Mouse (Mus musculus): Measurements from ENCODE around the gene Ppp1r9a. TPM values are rescaled to one million over a fixed set of nuclear protein-coding genes. Genes with fewer than 3 reads are reported as not detected.
"Not testable (repeated sequence)": the region's sequence is repeated elsewhere in the genome, so short reads cannot be mapped to it uniquely, and the experiment has no call there.

The Ppp1r9a gene
- 100 to 1,000 TPM; 191 to 212 TPM for total RNA-seq (2021)

GRCm38 (mm10) chr6:4902674-4903324 is at the start of gene Ppp1r9a:
TSS of gene Ppp1r9a (plus strand) at chr6:4902917.
- intact Hi-C loops (cut with DNase I), result loop anchor here (1.0 to 5.0 kb wide), 4 partner anchors 155 to 480 kb away; partner anchors contain the start of genes Asb4, Casd1, Peg10 and Sgce
- DNase-seq (ENCODE audit: low spot score in 2 of 2), result peak; percentile 35 to 36

GRCm38 (mm10) chr6:4855236-4855635 is 47.5 kb upstream of the Ppp1r9a start:
- no peak for DNase-seq (ENCODE audit: low spot score in 2 of 2)
- intact Hi-C loops (cut with DNase I), result no loop called here

GRCm38 (mm10) chr6:4856919-4857318 is 45.8 kb upstream of the Ppp1r9a start:
- intact Hi-C loops (cut with DNase I), result no loop called here
- DNase-seq (ENCODE audit: low spot score in 2 of 2), result no peak

GRCm38 (mm10) chr6:4884316-4884715 is 18.4 kb upstream of the Ppp1r9a start:
- DNase-seq (ENCODE audit: low spot score in 2 of 2), result no peak
- intact Hi-C loops (cut with DNase I), result no loop called here

DNA sequence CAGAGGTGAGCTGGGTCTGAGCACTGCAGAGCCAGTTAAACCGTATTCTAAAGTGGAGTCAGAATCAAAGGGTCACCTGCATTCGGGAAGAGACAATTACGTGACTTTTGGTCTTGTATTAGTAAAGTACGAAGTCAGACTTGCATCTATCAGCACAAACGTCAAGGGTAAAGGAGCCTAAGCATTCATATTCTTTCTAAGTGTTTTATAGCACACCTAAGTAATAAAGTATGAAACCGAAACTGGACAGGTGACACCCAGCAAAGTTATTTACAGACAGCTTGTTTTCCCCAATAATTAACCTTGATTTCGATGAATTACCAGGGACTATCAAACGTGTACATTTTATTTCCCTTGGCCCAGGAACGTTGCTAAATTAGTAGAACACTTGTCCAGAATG is 13.2 kb upstream of the Ppp1r9a start:
- intact Hi-C loops (cut with DNase I), result no loop called here
- no peak for DNase-seq (ENCODE audit: low spot score in 2 of 2)

DNA sequence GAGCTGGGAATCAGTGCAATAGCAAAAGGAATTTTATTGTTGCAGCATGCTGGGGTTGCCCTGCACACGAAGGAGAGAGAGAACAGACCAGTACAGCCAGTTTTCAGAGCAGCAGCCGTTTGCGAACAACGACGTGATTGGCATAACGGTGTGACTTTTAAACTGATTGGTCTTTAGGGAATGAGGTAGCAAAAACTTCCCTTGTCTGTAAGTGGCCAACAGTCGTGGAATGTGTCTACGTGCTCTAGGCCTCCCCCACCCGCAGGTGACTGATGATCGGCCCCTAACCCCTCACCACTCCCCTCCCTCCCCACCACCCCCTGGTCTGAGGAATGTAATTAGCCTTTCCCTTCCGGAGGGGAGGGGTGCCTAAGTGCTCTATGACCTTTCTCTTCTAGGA is 10.3 kb upstream of the Ppp1r9a start:
- intact Hi-C loops (cut with DNase I), result no loop called here
- DNase-seq (ENCODE audit: low spot score in 2 of 2), result no peak

DNA sequence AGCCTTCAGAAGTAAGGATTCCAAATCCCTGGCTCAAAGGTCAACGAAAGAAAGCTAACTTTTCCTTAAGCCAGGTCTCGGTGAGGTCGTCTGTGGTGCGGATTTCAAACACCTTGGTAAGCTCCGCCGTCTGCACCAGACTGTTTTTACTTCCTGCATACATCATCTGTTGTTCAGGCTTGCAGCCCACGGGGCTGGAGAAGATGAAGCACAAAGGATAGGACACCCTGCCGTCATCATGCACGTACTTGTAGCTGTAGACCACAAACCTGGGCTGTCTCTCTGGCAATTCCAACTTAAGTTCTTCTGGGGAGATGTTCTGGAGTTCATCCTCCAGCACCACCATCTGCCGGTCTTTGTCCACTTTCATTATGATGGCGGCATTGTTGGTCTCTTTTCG is 9.4 kb upstream of the Ppp1r9a start:
- intact Hi-C loops (cut with DNase I); DNase-seq (ENCODE audit: low spot score in 2 of 2): not testable (repeated sequence)

- intact Hi-C loops (cut with DNase I), result loop anchor here (5.0 kb wide), 2 partner anchors 298 to 482 kb away; partner anchors contain the start of genes Asb4 and Casd1
- peak; percentile 29 to 80 for DNase-seq (ENCODE audit: low spot score in 2 of 2)
Measured at GRCm38 (mm10) chr6:4899906-4900305, 2.8 kb upstream of the Ppp1r9a start.

GRCm38 (mm10) chr6:4903325-4904054 is 773 bp downstream of the Ppp1r9a start:
- DNase-seq (ENCODE audit: low spot score in 2 of 2), result peak; percentile 38 to 44
- intact Hi-C loops (cut with DNase I), result loop anchor here (1.0 to 5.0 kb wide), 4 partner anchors 156 to 479 kb away; partner anchors contain the start of genes Asb4, Casd1, Peg10 and Sgce

GRCm38 (mm10) chr6:4904055-4904450 is 1.3 kb downstream of the Ppp1r9a start:
- intact Hi-C loops (cut with DNase I), result loop anchor here (5.0 kb wide), 2 partner anchors 302 to 478 kb away; partner anchors contain the start of genes Asb4 and Casd1
- DNase-seq (ENCODE audit: low spot score in 2 of 2), result peak; percentile 33 to 51

DNA sequence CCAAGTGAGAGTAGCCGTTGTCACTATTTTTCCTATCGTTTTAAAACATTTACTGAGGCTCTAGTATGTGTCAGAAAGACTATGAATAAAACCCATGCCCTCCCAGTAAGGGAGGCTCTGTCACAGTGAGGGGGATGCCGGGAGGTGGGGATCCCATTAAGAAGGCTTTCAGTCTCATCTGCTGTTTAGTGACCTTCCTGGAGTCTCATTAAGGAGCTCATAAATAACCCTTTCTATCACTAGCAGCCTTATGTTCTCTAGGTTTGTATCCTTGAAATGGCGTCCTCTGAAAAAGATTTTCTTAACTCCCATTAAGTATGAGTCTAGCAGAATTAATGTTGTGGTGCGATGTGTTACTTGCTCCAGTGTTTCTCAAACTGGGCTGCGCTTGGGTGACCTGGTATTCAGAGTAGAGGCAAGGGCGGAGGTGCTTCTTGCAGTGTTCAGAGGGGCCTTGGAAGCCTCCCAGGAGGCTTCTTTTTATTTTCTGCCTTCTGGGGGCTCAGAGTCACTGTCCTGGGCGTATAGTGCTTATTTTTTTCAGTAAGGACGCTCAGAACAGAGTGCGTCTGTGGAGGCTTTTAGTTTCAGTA is 7.4 kb downstream of the Ppp1r9a start:
- intact Hi-C loops (cut with DNase I), result no loop called here
- no peak for DNase-seq (ENCODE audit: low spot score in 2 of 2)

- intact Hi-C loops (cut with DNase I), result no loop called here
- no peak for DNase-seq (ENCODE audit: low spot score in 2 of 2)
Measured at GRCm38 (mm10) chr6:4918470-4918869, 15.8 kb downstream of the Ppp1r9a start.

- intact Hi-C loops (cut with DNase I); DNase-seq (ENCODE audit: low spot score in 2 of 2): not testable (repeated sequence)
Measured at GRCm38 (mm10) chr6:4923791-4924190, 21.1 kb downstream of the Ppp1r9a start.

- intact Hi-C loops (cut with DNase I), result loop anchor here (1.0 kb wide), 1 partner anchor 14 kb away; no protein-coding TSS in a partner anchor
- DNase-seq (ENCODE audit: low spot score in 2 of 2), result peak in 1 of 2 experiments; percentile 82
Measured at GRCm38 (mm10) chr6:4925966-4926687, 23.4 kb downstream of the Ppp1r9a start.

DNA sequence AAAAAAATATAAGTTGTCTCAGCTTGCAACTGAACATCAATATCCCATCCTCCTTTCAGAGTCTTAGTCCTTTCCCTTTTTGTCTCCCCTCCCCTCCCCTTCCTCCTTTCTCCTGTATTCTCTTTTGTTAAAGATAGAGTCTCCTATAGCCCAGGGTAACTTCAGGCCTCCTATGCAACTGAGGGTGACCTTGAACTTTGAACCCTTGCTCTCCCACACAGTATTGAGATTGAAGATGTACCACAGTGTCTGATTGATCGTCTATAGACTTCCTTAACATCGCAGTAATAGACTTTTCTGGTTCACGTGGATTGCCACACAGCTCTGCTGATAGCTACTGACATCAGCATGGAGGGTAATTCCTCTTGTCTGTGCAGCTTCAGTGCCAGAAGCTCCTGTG is 27.6 kb downstream of the Ppp1r9a start:
- intact Hi-C loops (cut with DNase I), result no loop called here
- no peak for DNase-seq (ENCODE audit: low spot score in 2 of 2)

- DNase-seq (ENCODE audit: low spot score in 2 of 2), result no peak
- intact Hi-C loops (cut with DNase I), result no loop called here
Measured at GRCm38 (mm10) chr6:4938901-4939300, 36.2 kb downstream of the Ppp1r9a start.

DNA sequence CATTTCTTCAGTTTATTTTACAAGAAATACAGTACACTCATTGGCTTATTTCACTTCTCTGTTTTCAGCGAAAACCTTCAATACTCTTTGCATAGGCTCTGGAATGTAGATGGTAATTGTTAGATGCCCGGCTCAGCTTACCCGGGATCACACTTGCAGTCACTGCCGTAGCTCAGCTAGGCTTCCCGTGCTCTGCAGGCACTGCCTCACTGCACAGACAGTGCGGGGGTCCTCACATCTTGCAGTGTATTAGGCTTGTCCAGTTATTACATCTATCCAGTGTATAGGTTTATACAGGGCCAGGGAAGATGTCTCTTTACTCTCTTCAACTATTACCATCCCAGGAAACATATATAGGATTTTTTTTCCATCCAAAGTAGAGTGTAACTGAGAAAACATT is 37.4 kb downstream of the Ppp1r9a start:
- intact Hi-C loops (cut with DNase I), result loop anchor here (1.0 kb wide), 1 partner anchor 14 kb away; no protein-coding TSS in a partner anchor
- DNase-seq (ENCODE audit: low spot score in 2 of 2), result no peak

- peak; percentile 33 to 65 for DNase-seq (ENCODE audit: low spot score in 2 of 2)
- intact Hi-C loops (cut with DNase I), result loop anchor here (1.0 kb wide), 1 partner anchor 14 kb away; no protein-coding TSS in a partner anchor
Measured at GRCm38 (mm10) chr6:4940639-4941038, 37.9 kb downstream of the Ppp1r9a start.

- intact Hi-C loops (cut with DNase I), result no loop called here
- no peak for DNase-seq (ENCODE audit: low spot score in 2 of 2)
Measured at GRCm38 (mm10) chr6:4943821-4944220, 41.1 kb downstream of the Ppp1r9a start.

DNA sequence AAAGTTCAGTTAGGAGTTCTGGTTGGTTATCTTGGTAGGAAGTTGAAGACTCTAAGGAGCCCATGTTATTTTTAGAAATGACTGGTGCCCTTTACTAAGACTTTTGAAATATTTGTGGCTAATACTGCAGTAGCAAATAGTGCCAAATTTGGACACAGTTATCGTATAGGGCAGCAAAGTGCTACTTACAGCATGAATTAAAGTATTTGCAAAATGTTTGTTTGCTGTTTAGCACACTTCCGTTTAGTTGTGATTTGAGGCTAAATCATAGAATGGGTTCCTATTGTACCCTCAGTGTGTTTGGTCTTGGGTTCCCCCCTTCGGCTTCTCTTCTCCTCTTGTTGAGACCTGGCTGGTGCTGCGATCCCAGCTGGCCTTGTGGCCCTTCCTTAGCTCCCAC is 45.3 kb downstream of the Ppp1r9a start:
- no peak for DNase-seq (ENCODE audit: low spot score in 2 of 2)
- intact Hi-C loops (cut with DNase I), result no loop called here

Data from left cerebral cortex, postnatal 25 days (tissue).